Mouse (Mus musculus) embryonic facial prominence, embryonic 14.5 days (tissue): ENCODE results near the gene Fry. TPM values are rescaled to one million over a fixed set of nuclear protein-coding genes. Genes with fewer than 3 reads are reported as not detected.

Source experiments
- ATAC-seq: fragments of 200-750 bp; cut with Nextera tagmentation; 2 replicates; pipeline ENCODE4 v1.8.0; 2017; ENCODE audit warnings: low read depth, moderate number of reproducible peaks, moderate TSS enrichment
- DNase-seq: peaks from one replicate; pipeline ENCODE4 v3.0.0-alpha.2; 2015; ENCODE audit warnings: low spot score
- H3K27ac ChIP-seq: fragments of 300-500 bp; sonication (generic); replicated peaks from 2 replicates; pipeline ENCODE4 v1.5.1; 2014; ENCODE audit warnings: low read depth, mild to moderate bottlenecking, low read length, moderate library complexity
- H3K27me3 ChIP-seq: fragments of 300-500 bp; sonication (generic); replicated peaks from 2 replicates; pipeline ENCODE4 v1.6.1; 2014; ENCODE audit warnings: low read length; ENCODE audit not compliant: control insufficient read depth, insufficient read depth
- H3K36me3 ChIP-seq: fragments of 300-500 bp; sonication (generic); 2 replicates; pipeline ENCODE4 v1.6.1; 2014; ENCODE audit warnings: low read length, mixed read lengths; ENCODE audit not compliant: control insufficient read depth, insufficient read depth
- H3K4me1 ChIP-seq: fragments of 300-500 bp; sonication (generic); 2 replicates; pipeline ENCODE4 v1.6.1; 2014; ENCODE audit warnings: antibody characterized with exemption, low read length; ENCODE audit not compliant: control insufficient read depth, insufficient read depth
- H3K4me2 ChIP-seq: fragments of 300-500 bp; sonication (generic); 2 replicates; pipeline ENCODE4 v1.6.1; 2014; ENCODE audit warnings: low read depth, mild to moderate bottlenecking, low read length, moderate library complexity, mixed read lengths
- H3K4me3 ChIP-seq: fragments of 300-500 bp; sonication (generic); 2 replicates; pipeline ENCODE4 v1.5.1; 2014; ENCODE audit warnings: low read depth, mild to moderate bottlenecking, low read length
- H3K9ac ChIP-seq: fragments of 300-500 bp; sonication (generic); 2 replicates; pipeline ENCODE4 v1.6.1; 2014; ENCODE audit warnings: low read depth, mild to moderate bottlenecking, low read length, moderate library complexity, mixed read lengths
- H3K9me3 ChIP-seq: fragments of 300-500 bp; sonication (generic); 2 replicates; pipeline ENCODE4 v1.6.1; 2016; ENCODE audit warnings: low read length; ENCODE audit not compliant: control insufficient read depth
- WGBS: fragments of 180-500 bp; shearing (Covaris S2); extraction: QIAGEN DNeasy Blood & Tissue Kit; methylation state at CpG from one replicate; pipeline ENCODE4 v1.1.7; 2014; 5-methylcytosine and 5-hydroxymethylcytosine counted together
- polyA plus RNA-seq: library from polyadenylated mRNA; unstranded; fragments of >200 nt; fragmentation: Nextera tagmentation; extraction: Ambion mirVana; gene quantifications from 2 replicates; pipeline ENCODE4 v1.2.1, GENCODE M21; 2014

Gene Fry
- polyA plus RNA-seq, 1 experiment from 2014 or later = 15.1 TPM

GRCm38 (mm10) chr5:150451281-150452003 lies 333.0 kb downstream of the Fry start:
- peaks cover 35% of the 10 kb centered on the region for H3K36me3 ChIP-seq
- H3K27ac ChIP-seq = no peak overlapping the region
- WGBS = 80% methylated on average over 9 of the region's 9 CpGs
- no peak overlapping the region for H3K4me2 ChIP-seq
- H3K4me3 ChIP-seq = no peak overlapping the region
- no peak for DNase-seq
- ATAC-seq = no peak
- no peaks in the 10 kb centered on the region for H3K27me3 ChIP-seq
- peaks cover 12% of the 10 kb centered on the region for H3K9me3 ChIP-seq
- no peak overlapping the region for H3K9ac ChIP-seq
- H3K4me1 ChIP-seq = no peaks in the 10 kb centered on the region

GRCm38 (mm10) chr5:150452004-150452626 lies 333.7 kb downstream of the Fry start:
- Histone ChIP-seq H3K27ac (no peak overlapping the region), H3K36me3 (peaks cover 35% of the 10 kb centered on the region), H3K9me3 (peaks cover 12% of the 10 kb centered on the region), H3K27me3 (no peaks in the 10 kb centered on the region), H3K4me3 (no peak overlapping the region), H3K9ac (no peak overlapping the region), H3K4me1 (no peaks in the 10 kb centered on the region), H3K4me2 (no peak overlapping the region)
- 45% methylated on average over 1 of the region's 1 CpGs for WGBS
- DNase-seq (no peak), ATAC-seq (no peak)

- no peak overlapping the region for H3K4me3 ChIP-seq
- H3K4me1 ChIP-seq = peaks cover 4% of the 10 kb centered on the region; the same call in 1 of the 2 replicates
- no peak for ATAC-seq
- DNase-seq = no peak
- no peak overlapping the region for H3K9ac ChIP-seq
- peaks cover 35% of the 10 kb centered on the region for H3K36me3 ChIP-seq
- no peak overlapping the region for H3K4me2 ChIP-seq
- H3K27ac ChIP-seq = no peak overlapping the region
- no peaks in the 10 kb centered on the region for H3K27me3 ChIP-seq
- peaks cover 12% of the 10 kb centered on the region for H3K9me3 ChIP-seq
These were observed 334.2 kb downstream of the Fry start for GRCm38 (mm10) chr5:150452671-150453070.

- no peak overlapping the region for H3K4me3 ChIP-seq
- peaks cover 32% of the 10 kb centered on the region for H3K36me3 ChIP-seq
- H3K4me1 ChIP-seq = peaks cover 10% of the 10 kb centered on the region
- H3K27ac ChIP-seq = no peak overlapping the region
- H3K9me3 ChIP-seq = peaks cover 12% of the 10 kb centered on the region
- ATAC-seq (no peak), DNase-seq (no peak)
- no peak overlapping the region for H3K9ac ChIP-seq
- H3K4me2 ChIP-seq = no peak overlapping the region
- WGBS = 77% methylated on average over 4 of the region's 4 CpGs
- H3K27me3 ChIP-seq = no peaks in the 10 kb centered on the region
These were observed 335.0 kb downstream of the Fry start for GRCm38 (mm10) chr5:150453490-150453889.

- DNase-seq = no peak
- Histone ChIP-seq H3K9me3 (peaks cover 22% of the 10 kb centered on the region), H3K4me1 (peaks cover 13% of the 10 kb centered on the region), H3K4me3 (peak overlapping the region; percentile 16; the same call in 1 of the 2 replicates), H3K4me2 (peak overlapping the region; percentile 43), H3K9ac (0 out of 2 replicates have a peak overlapping the region, but pooled peaks have one; percentile 23), H3K27ac (peak overlapping the region; percentile 72), H3K36me3 (peaks cover 32% of the 10 kb centered on the region), H3K27me3 (no peaks in the 10 kb centered on the region)
- WGBS = 66% methylated on average over 17 of the region's 17 CpGs
- no peak for ATAC-seq
These were observed 338.9 kb downstream of the Fry start for GRCm38 (mm10) chr5:150457165-150457903.

GRCm38 (mm10) chr5:150457904-150458739 lies 339.7 kb downstream of the Fry start:
- no peaks in the 10 kb centered on the region for H3K27me3 ChIP-seq
- ATAC-seq (peak; percentile 83), DNase-seq (peak; percentile 86)
- peaks cover 24% of the 10 kb centered on the region for H3K36me3 ChIP-seq
- WGBS = 27% methylated on average over 17 of the region's 17 CpGs
- peak overlapping the region; percentile 16; the same call in 1 of the 2 replicates for H3K4me3 ChIP-seq
- H3K9ac ChIP-seq = 0 out of 2 replicates have a peak overlapping the region, but pooled peaks have one; percentile 23
- H3K9me3 ChIP-seq = peaks cover 22% of the 10 kb centered on the region
- peak overlapping the region; percentile 72 for H3K27ac ChIP-seq
- peaks cover 13% of the 10 kb centered on the region for H3K4me1 ChIP-seq
- peak overlapping the region; percentile 43 for H3K4me2 ChIP-seq

- DNase-seq (no peak), ATAC-seq (no peak)
- Histone ChIP-seq H3K4me2 (no peak overlapping the region), H3K9ac (no peak overlapping the region), H3K27me3 (no peaks in the 10 kb centered on the region), H3K36me3 (peaks cover 10% of the 10 kb centered on the region), H3K4me3 (no peak overlapping the region), H3K9me3 (peaks cover 9% of the 10 kb centered on the region), H3K4me1 (peaks cover 13% of the 10 kb centered on the region), H3K27ac (no peak overlapping the region)
- 79% methylated on average over 4 of the region's 4 CpGs for WGBS
These were observed 341.4 kb downstream of the Fry start for GRCm38 (mm10) chr5:150459801-150460200.

GRCm38 (mm10) chr5:150464721-150465120 lies 346.3 kb downstream of the Fry start:
- Histone ChIP-seq H3K4me1 (peaks cover 9% of the 10 kb centered on the region), H3K36me3 (peaks cover 2% of the 10 kb centered on the region), H3K27ac (no peak overlapping the region), H3K4me2 (no peak overlapping the region), H3K9me3 (peaks cover 5% of the 10 kb centered on the region), H3K9ac (no peak overlapping the region), H3K4me3 (no peak overlapping the region), H3K27me3 (no peaks in the 10 kb centered on the region)
- 57% methylated on average over 3 of the region's 3 CpGs for WGBS
- ATAC-seq = no peak
- no peak for DNase-seq
